Mouse (Mus musculus) erythroblast, embryonic 14.5 days (primary cell): ENCODE results near the gene Zfp607b. TPM values are rescaled to one million over a fixed set of nuclear protein-coding genes. Genes with fewer than 3 reads are reported as not detected.

Source experiments
- H3K27me3 ChIP-seq: 2 replicates; pipeline ENCODE4 v1.6.1; 2012; ENCODE audit warnings: inconsistent platforms; ENCODE audit not compliant: control insufficient read depth
- H3K36me3 ChIP-seq: 2 replicates; pipeline ENCODE4 v1.6.1; 2012; ENCODE audit warnings: mild to moderate bottlenecking, inconsistent platforms; ENCODE audit not compliant: control insufficient read depth
- H3K4me1 ChIP-seq: 2 replicates; pipeline ENCODE4 v1.6.1; 2012; ENCODE audit warnings: inconsistent platforms; ENCODE audit not compliant: control insufficient read depth
- H3K4me3 ChIP-seq: replicated peaks from 2 replicates; pipeline ENCODE3; 2012; ENCODE audit warnings: moderate library complexity, mild to moderate bottlenecking, inconsistent platforms
- H3K9me3 ChIP-seq: 2 replicates; pipeline ENCODE4 v1.6.1; 2012; ENCODE audit warnings: low read length, inconsistent platforms, mixed read lengths; ENCODE audit not compliant: control insufficient read depth
- GATA1 ChIP-seq: IDR thresholded peaks from 2 replicates; pipeline ENCODE4 v1.6.1; 2012; ENCODE audit warnings: low read length, inconsistent platforms, mixed read lengths
- TAL1 ChIP-seq: IDR thresholded peaks from 3 replicates; pipeline ENCODE4 v1.6.1; 2012; ENCODE audit warnings: low read length, inconsistent platforms, mixed read lengths
- polyA plus RNA-seq: library from polyadenylated mRNA; stranded (reverse); fragments of >175 nt; gene quantifications from 2 replicates; pipeline ENCODE4 v1.2.3, GENCODE M21; 2012

The Zfp607b gene
- polyA plus RNA-seq, 1 experiment, result not detected

DNA sequence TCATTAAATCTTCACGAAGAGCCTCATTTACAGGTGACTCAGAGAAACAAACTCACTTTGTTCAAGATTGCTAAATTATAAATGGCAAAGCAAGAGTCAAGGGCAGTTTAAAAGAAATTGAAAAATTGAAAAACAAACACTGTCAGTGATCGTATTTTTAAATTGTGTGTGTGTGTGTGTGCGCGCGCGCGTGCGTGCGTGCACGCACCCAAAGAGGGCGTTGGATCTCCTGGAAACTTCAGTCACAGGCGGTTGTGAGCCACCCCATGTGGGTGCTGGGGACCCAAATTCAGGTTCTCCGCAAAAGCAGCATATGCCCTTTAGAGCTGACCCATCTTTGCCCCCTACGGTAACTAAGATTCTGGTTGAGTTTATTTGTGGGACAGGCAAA lies 13.9 kb upstream of the Zfp607b start:
- Histone ChIP-seq H3K4me3 (peak overlapping the region; percentile 82), H3K27me3 (peaks cover 19% of the 10 kb centered on the region), H3K9me3 (no peaks in the 10 kb centered on the region), H3K36me3 (no peaks in the 10 kb centered on the region; the same call in 1 of the 2 replicates), H3K4me1 (peaks cover 28% of the 10 kb centered on the region)
- TF ChIP-seq TAL1, result no peak
- TF ChIP-seq GATA1, result no peak

DNA sequence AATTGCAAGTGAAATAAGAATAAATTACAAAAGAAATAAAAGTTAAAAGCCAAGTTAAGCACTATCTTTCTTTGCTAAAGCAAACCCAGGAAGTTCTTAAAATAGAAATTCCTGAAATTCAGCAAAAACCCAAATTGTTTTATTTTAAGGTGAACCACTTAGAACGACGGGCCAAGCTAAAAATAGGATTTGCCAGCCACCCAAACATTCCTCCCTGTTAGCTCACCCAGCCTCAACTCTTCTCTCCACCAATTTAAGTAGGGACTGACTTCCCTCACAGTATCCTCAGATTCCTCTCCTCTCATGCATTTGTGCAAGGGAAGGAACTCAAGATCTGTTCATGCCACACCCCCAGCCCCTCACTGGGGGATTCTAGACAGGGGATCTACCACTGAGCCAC lies 5.9 kb upstream of the Zfp607b start:
- Histone ChIP-seq H3K4me1 (peaks cover 4% of the 10 kb centered on the region), H3K9me3 (no peaks in the 10 kb centered on the region), H3K27me3 (peaks cover 10% of the 10 kb centered on the region), H3K36me3 (no peaks in the 10 kb centered on the region), H3K4me3 (no peak overlapping the region)
- TF ChIP-seq TAL1, result no peak
- TF ChIP-seq GATA1, result no peak

DNA sequence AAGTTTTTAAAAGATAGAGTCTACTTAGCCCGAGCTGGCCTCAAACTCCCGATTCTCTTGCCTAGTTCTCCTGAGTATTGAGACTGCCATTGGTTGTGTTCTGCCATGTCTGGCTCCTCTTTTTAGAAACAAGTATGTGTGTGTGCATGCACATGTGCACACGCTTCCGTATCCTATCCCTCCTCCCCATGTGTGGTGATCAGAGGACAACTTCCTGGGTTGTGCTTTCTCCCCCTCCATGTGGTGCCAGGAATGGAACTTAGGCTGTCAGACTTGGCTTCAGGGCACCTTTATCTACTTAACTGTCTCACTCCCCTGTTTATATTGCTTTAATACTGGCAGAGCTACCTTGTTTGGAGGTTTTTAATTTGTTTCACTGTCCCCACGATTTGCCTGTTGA lies 3.9 kb upstream of the Zfp607b start:
- no peaks in the 10 kb centered on the region for H3K9me3 ChIP-seq
- no peak overlapping the region for H3K4me3 ChIP-seq
- no peaks in the 10 kb centered on the region for H3K36me3 ChIP-seq
- peaks cover 10% of the 10 kb centered on the region for H3K27me3 ChIP-seq
- peaks cover 23% of the 10 kb centered on the region for H3K4me1 ChIP-seq
- TF ChIP-seq GATA1, result no peak
- no peak for TF ChIP-seq TAL1

DNA sequence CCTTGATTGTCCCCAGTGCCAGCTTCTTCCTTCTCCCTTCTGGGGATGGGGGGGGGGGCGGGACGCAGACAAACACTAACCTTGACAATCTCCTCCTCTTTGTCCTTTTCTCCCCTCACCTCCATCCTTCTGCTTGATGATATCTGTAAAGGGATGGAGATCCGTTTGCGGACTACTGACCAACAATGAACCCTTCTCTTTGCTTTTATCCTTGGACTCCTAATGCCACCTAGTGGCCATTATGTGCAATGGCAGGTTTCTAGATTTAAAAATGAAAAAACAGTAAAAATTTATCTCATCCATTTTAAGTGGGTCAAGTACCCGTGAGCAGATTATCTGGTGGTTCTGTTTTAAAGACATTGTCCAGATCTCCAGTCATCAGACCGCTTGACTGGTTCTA lies 3.5 kb upstream of the Zfp607b start:
- Histone ChIP-seq H3K27me3 (peaks cover 10% of the 10 kb centered on the region), H3K36me3 (no peaks in the 10 kb centered on the region), H3K9me3 (no peaks in the 10 kb centered on the region), H3K4me3 (no peak overlapping the region), H3K4me1 (peaks cover 26% of the 10 kb centered on the region)
- TF ChIP-seq TAL1, result no peak
- no peak for TF ChIP-seq GATA1

DNA sequence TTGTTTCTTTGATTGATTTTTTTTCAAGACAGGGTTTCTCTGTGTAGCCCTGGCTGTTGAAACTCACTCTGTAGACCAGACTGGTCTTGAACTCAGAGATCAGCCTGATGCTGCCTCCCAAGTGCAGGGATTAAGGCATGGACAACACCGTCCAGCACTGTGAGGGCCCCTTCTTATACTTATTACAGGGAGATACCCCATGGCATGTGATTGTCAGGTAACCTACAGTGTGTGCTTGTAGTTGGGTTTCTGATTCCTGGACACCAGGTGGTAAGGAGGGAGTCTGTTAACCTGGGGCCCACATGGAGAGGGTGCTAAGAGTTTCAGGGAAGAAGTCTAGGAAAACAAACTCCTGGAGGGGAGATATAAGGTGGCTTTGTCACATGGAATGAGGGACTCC lies 2.1 kb upstream of the Zfp607b start:
- H3K36me3 ChIP-seq, result no peaks in the 10 kb centered on the region
- TF ChIP-seq GATA1 (no peak), TAL1 (no peak)
- H3K27me3 ChIP-seq, result peaks cover 10% of the 10 kb centered on the region
- H3K4me1 ChIP-seq, result peaks cover 26% of the 10 kb centered on the region
- no peak overlapping the region for H3K4me3 ChIP-seq
- H3K9me3 ChIP-seq, result no peaks in the 10 kb centered on the region

DNA sequence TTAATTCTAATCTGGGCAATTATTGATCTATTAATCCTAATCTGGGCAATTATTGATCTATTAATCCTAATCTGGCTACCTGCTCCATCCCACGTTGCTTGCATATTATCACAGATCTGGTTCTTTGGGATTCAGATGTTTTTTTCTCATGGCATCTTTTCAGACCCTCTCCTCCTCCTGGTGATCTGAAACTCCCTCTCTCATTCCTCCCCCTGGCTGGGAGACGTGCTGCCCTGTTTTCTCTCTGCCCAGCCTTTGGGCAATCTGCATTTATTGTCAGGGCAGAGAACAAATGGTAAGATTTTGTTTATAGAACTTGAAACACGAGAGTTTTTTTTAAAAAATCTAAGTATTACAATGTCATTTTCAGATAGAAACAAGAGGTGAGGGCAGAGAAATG lies 1.3 kb upstream of the Zfp607b start:
- Histone ChIP-seq H3K27me3 (peaks cover 10% of the 10 kb centered on the region), H3K36me3 (no peaks in the 10 kb centered on the region), H3K4me3 (peak overlapping the region; percentile 69), H3K9me3 (no peaks in the 10 kb centered on the region), H3K4me1 (peaks cover 26% of the 10 kb centered on the region)
- TF ChIP-seq GATA1 (no peak), TAL1 (no peak)

DNA sequence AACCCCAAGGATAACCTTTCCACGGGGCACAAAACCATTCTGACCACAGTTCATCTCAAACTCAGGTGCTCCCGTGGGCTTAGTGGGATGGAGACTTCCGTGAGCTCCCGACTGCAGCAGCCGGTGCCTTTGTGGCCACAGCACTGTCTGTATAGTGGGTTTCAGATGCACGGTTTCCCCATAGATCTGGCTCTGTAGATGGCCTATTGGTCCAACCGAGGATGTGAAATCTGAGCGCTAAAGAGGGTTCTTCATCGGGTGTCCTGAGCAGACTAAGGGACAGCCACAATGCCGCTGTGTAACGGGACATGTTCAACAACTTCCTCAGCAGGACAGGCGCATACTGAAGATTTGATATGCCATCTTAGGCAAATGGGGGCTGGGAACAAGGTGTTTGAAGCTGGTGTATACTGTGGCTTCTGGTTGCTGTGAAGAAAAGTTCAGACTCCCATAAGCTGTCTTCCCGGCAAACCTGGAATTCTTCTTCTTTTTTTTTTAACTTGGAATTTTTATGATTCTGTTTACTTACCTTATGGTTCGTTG lies 823 bp upstream of the Zfp607b start:
- no peaks in the 10 kb centered on the region for H3K9me3 ChIP-seq
- H3K36me3 ChIP-seq, result no peaks in the 10 kb centered on the region
- H3K4me1 ChIP-seq, result peaks cover 26% of the 10 kb centered on the region
- no peak for TF ChIP-seq TAL1
- no peak for TF ChIP-seq GATA1
- peaks cover 10% of the 10 kb centered on the region for H3K27me3 ChIP-seq
- H3K4me3 ChIP-seq, result peak overlapping the region; percentile 69

DNA sequence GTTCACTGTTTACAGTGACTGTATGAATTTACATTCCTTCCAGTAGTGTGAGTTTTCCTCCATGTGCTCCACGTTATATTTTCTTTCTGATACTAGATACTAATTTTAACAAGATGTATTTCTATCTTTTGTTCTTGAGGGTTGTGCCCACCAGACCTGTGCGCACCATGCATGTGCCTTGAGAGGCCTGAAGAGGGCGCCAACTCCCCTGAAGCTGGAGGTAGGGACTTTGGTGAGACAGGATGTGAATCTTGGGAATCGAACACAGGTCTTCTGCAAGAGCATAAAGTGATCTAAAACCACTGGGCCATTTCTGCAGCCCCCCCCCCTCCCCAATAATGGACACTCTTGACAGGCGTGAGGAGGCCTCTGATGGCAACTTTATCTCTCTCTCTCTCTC lies 1.9 kb downstream of the Zfp607b start:
- H3K4me3 ChIP-seq, result no peak overlapping the region
- H3K27me3 ChIP-seq, result no peaks in the 10 kb centered on the region
- H3K36me3 ChIP-seq, result no peaks in the 10 kb centered on the region
- peaks cover 26% of the 10 kb centered on the region for H3K4me1 ChIP-seq
- TF ChIP-seq TAL1 (no peak), GATA1 (no peak)
- no peaks in the 10 kb centered on the region for H3K9me3 ChIP-seq

DNA sequence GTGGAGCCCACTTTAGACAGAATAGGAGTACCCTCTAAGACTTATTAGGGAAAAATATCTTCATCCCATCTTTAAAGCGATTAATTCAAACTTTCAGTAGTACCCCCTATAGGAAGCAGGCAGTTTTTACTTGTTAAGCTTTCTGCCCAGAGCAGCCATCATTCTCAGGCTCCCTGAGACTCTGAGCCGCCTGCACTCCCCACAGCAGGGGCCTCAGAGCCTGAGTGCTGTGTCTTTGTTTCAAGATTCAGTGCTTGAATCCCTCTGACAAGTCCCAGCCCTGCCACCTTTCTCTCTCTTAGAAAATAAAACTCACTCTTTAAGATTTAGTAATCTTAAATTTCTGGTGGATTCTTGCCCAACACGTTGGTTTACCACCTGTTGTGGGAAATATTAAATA lies 7.6 kb downstream of the Zfp607b start:
- TF ChIP-seq TAL1 (no peak), GATA1 (no peak)
- Histone ChIP-seq H3K9me3 (no peaks in the 10 kb centered on the region), H3K27me3 (no peaks in the 10 kb centered on the region), H3K4me1 (no peaks in the 10 kb centered on the region), H3K36me3 (no peaks in the 10 kb centered on the region), H3K4me3 (no peak overlapping the region)

DNA sequence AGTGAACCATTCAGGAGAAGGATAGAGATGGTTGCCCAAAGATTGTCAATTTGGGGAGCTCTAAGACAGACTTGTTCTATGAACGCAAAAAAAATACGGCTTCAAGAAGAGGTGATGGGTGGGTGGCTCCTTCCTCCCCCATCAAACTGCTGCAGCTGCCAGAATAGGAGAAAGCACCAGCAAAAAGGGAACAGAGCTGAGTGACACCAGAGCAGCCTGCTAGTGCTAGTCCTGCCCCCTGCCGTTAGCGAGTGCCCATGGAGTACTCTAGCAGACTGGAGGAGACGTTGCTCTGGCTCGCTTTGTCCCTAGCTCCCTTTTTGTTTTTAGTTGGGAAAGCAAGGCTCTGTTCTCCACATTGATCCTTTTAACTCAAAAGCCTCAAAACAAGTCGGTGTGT lies 21.3 kb downstream of the Zfp607b start:
- Histone ChIP-seq H3K36me3 (no peaks in the 10 kb centered on the region), H3K4me1 (no peaks in the 10 kb centered on the region), H3K9me3 (peaks cover 13% of the 10 kb centered on the region; the same call in 1 of the 2 replicates), H3K27me3 (no peaks in the 10 kb centered on the region), H3K4me3 (no peak overlapping the region)
- TF ChIP-seq GATA1 (no peak), TAL1 (no peak)
